Mouse (Mus musculus) lung, embryonic 16.5 days (tissue): Measurements from ENCODE around the gene Pcare. TPM values are rescaled to one million over a fixed set of nuclear protein-coding genes. Genes with fewer than 3 reads are reported as not detected.

Source experiments
- ATAC-seq: fragments of 200-750 bp; cut with Nextera tagmentation; 2 replicates; pipeline ENCODE4 v1.8.0; 2017; ENCODE audit warnings: low read depth, mild to moderate bottlenecking, moderate library complexity
- H3K27ac ChIP-seq: fragments of 300-500 bp; sonication (generic); 2 replicates; pipeline ENCODE4 v1.5.1; 2014; ENCODE audit warnings: mild to moderate bottlenecking, control low read depth, low read length
- H3K27me3 ChIP-seq: fragments of 300-500 bp; sonication (generic); 2 replicates; pipeline ENCODE4 v1.6.1; 2014; ENCODE audit warnings: low read depth, low read length, mixed read lengths; ENCODE audit not compliant: control insufficient read depth, insufficient read depth
- H3K36me3 ChIP-seq: fragments of 300-500 bp; sonication (generic); 2 replicates; pipeline ENCODE4 v1.6.1; 2014; ENCODE audit warnings: low read length; ENCODE audit not compliant: control insufficient read depth, insufficient read depth
- H3K4me1 ChIP-seq: fragments of 300-500 bp; sonication (generic); replicated peaks from 2 replicates; pipeline ENCODE4 v1.6.1; 2014; ENCODE audit warnings: low read length, mixed read lengths; ENCODE audit not compliant: control insufficient read depth, insufficient read depth
- H3K4me2 ChIP-seq: fragments of 300-500 bp; sonication (generic); 2 replicates; pipeline ENCODE4 v1.6.1; 2014; ENCODE audit warnings: low read depth, low read length, control low read depth
- H3K4me3 ChIP-seq: fragments of 300-500 bp; sonication (generic); 2 replicates; pipeline ENCODE4 v1.5.1; 2014; ENCODE audit warnings: mild to moderate bottlenecking, low read length, control low read depth
- H3K9ac ChIP-seq: fragments of 300-500 bp; sonication (generic); 2 replicates; pipeline ENCODE4 v1.6.1; 2014; ENCODE audit warnings: low read length, control low read depth
- H3K9me3 ChIP-seq: fragments of 300-500 bp; sonication (generic); 2 replicates; pipeline ENCODE4 v1.6.1; 2016; ENCODE audit warnings: low read length; ENCODE audit not compliant: control insufficient read depth
- WGBS: fragments of 180-500 bp; shearing (Covaris S2); extraction: QIAGEN DNeasy Blood & Tissue Kit; methylation state at CpG from one replicate; pipeline ENCODE4 v1.1.7; 2014; 5-methylcytosine and 5-hydroxymethylcytosine counted together
- polyA plus RNA-seq: library from polyadenylated mRNA; unstranded; fragments of >200 nt; fragmentation: Nextera tagmentation; extraction: Ambion mirVana; gene quantifications from 2 replicates; pipeline ENCODE4 v1.2.1, GENCODE M21; 2015

The Pcare gene
- polyA plus RNA-seq, 1 experiment from 2014 or later = not detected

DNA sequence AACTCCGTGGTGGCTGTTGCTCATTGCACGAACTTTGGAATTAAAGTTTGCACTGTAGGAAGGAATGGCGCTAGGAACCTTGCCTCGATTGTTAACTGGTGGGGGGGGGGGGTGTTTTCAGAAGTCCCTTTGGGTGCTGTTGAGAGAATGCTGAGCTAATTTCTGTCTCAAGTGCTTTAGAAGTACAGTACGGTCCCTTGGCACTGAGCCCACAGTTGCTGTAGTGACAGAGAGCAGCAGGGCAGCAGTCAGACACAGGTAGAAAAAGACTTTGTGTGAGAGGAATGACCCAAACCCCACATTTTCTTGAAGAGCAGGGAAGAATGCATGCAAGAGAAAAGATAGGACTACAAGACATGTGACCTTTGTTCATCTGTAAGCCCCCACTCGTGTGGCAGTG lies 40.4 kb downstream of the Pcare start:
- H3K27ac ChIP-seq = no peak overlapping the region
- H3K36me3 ChIP-seq = no peaks in the 10 kb centered on the region
- peak; percentile 68; the same call in 1 of the 2 replicates for ATAC-seq
- 40% methylated on average over 6 of the region's 6 CpGs for WGBS
- H3K4me1 ChIP-seq = peaks cover 7% of the 10 kb centered on the region; the same call in 1 of the 2 replicates
- H3K27me3 ChIP-seq = no peaks in the 10 kb centered on the region
- H3K4me2 ChIP-seq = no peak overlapping the region
- H3K9me3 ChIP-seq = no peaks in the 10 kb centered on the region
- H3K9ac ChIP-seq = no peak overlapping the region
- no peak overlapping the region for H3K4me3 ChIP-seq

DNA sequence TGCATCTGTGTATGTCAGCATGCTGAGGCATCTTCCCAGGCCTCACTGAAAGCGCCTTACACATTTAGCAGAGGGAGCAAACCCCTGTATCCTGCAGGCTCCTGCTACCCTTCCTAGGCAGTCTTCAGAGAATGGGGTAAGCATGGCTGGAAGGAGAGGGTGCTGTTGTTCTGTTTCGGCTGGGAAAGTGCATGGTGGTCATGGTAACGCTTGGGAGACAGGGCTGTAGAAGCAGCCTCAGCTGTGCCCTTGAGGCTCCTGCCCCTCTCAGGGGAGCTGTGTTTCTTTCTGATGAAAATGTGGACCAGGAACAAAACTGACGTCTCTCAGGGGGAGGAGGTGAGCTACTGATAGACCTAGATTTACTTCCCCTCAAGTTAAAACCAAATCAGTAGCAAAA lies 45.0 kb downstream of the Pcare start:
- Histone ChIP-seq H3K4me3 (no peak overlapping the region), H3K36me3 (no peaks in the 10 kb centered on the region), H3K27me3 (no peaks in the 10 kb centered on the region), H3K4me1 (peaks cover 7% of the 10 kb centered on the region; the same call in 1 of the 2 replicates), H3K9me3 (0 out of 2 replicates have a peak, but pooled peaks cover 4% of the 10 kb centered on the region), H3K27ac (no peak overlapping the region), H3K9ac (no peak overlapping the region), H3K4me2 (no peak overlapping the region)
- no peak for ATAC-seq
- WGBS = 54% methylated on average over 4 of the region's 4 CpGs

DNA sequence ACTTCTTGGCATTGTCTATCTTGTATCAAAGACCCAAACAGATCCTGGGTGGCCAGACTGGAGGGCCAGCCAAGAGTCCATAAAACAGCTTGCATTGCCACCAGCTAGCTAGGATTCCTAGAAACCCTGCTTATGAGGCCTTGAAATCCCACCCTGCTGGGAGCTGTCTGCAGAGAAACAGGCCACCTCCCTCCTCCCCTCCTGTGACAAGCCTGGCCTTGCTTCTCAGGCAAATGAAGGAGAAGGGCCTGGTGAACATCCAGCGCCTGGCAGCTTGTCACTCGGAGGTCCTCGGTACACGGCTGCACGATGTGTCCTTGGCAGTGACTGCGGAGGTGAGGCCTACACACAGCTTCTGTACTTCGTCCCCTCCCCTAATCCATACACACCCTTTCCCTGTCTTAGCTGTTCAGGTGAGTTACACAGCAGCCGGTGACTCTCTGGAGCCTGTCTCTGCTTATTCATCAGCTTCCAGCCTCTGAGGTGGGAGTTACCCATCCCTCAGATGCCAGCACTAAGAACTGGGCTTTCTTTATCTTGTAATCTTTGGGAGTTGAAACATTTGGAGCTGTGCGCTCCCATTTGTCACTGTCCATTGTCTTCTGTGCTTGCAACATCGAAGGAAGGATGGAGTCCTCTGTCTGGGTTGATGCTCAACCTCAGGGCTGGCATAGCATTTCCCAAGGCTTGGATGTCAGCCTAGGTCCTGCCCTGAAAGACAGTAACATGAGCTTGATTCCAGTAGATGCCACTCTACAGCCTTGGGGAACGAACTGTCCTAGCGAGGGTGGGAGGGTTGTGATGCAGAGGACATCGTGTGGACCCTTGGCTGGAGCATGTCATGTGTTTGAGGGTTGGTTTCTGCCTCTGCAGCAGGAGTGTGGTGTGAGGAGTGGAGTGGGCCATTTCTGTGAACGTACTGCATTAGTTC lies 46.9 kb downstream of the Pcare start:
- Histone ChIP-seq H3K9ac (no peak overlapping the region), H3K4me3 (no peak overlapping the region), H3K9me3 (0 out of 2 replicates have a peak, but pooled peaks cover 4% of the 10 kb centered on the region), H3K27ac (no peak overlapping the region), H3K4me2 (no peak overlapping the region), H3K4me1 (no peaks in the 10 kb centered on the region), H3K27me3 (no peaks in the 10 kb centered on the region), H3K36me3 (no peaks in the 10 kb centered on the region)
- 81% methylated on average over 14 of the region's 14 CpGs for WGBS
- peak; percentile 59 for ATAC-seq

DNA sequence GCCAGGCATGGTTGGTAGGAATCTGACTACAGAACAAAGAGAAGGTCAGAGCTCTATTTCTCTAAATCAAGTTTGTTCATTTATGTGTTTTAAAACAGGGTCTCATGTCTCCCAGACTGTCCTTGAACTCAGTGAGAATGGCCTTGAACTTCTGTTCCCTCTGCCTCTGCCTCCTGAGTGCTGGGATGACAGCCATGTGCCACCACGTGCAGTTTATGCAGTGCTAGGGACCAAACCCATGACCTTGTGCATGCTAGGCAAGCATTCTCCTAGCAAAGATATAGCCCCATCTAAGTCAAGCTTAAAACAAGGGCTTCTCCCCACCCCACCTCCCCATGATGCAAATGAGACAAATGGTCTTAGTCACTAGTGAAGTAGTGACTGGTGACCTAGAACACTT lies 47.6 kb downstream of the Pcare start:
- WGBS = 50% methylated on average over 1 of the region's 1 CpGs
- no peaks in the 10 kb centered on the region for H3K4me1 ChIP-seq
- H3K27ac ChIP-seq = no peak overlapping the region
- no peak; the same call in 1 of the 2 replicates for ATAC-seq
- H3K36me3 ChIP-seq = no peaks in the 10 kb centered on the region
- H3K27me3 ChIP-seq = no peaks in the 10 kb centered on the region
- H3K4me3 ChIP-seq = no peak overlapping the region
- H3K9me3 ChIP-seq = 0 out of 2 replicates have a peak, but pooled peaks cover 4% of the 10 kb centered on the region
- no peak overlapping the region for H3K4me2 ChIP-seq
- no peak overlapping the region for H3K9ac ChIP-seq

DNA sequence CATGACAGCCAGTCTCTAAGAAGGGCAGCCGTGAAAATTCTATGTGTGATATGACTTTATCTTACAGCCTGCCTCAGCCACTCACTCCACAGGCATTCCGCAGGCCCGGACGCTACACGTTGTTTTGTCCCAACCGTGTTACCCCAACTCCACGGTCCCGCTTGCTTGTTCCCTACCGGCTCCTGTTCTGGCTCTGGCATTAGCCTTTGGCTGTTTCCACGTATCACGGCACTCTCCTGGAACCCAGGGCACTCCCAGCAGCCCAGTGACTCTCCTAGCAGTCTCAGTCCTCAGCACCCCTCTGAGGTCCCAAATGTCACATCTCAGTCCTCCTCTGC lies 54.1 kb downstream of the Pcare start:
- Histone ChIP-seq H3K9me3 (no peaks in the 10 kb centered on the region), H3K27ac (no peak overlapping the region), H3K27me3 (no peaks in the 10 kb centered on the region), H3K9ac (no peak overlapping the region), H3K4me1 (0 out of 2 replicates have a peak, but pooled peaks cover 2% of the 10 kb centered on the region), H3K4me3 (no peak overlapping the region), H3K4me2 (no peak overlapping the region), H3K36me3 (no peaks in the 10 kb centered on the region)
- ATAC-seq = peak; percentile 66; the same call in 1 of the 2 replicates
- 39% methylated on average over 11 of the region's 11 CpGs for WGBS

DNA sequence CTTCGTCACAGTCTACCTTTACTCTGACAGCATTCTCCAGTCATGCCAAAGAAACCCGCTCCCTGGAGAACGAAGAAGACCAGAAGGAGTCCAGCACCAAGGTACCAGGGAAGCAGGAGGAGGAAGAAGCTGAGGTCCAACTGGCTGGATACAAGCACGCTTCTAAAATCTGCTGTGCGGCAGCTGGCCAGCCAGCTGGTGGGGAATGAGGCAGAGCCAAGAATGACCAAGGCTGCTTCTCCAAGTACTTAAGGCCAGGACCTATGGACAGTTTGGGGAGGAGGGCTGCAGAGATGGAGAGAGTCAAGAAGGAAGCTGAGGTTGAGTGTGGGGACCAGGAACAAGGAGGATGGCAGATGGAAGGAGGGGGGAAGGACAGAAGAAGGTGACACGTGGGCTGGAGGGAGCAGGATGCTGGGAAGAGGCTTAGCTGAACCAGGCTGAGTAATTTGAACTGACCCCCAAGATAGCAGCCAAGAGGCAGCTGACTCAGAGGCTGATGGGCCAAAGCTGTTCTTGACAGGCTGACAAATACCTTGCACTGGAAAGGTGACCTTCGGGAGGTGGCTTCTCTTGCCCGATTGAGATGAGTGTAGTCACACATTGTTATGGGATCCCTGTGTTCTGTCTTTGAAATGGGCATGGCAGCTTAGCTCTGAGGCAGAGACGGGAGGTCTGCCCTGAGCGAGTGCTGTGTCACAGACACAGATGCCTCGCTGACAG lies 54.6 kb downstream of the Pcare start:
- 58% methylated on average over 11 of the region's 11 CpGs for WGBS
- no peak overlapping the region for H3K27ac ChIP-seq
- no peaks in the 10 kb centered on the region for H3K27me3 ChIP-seq
- no peaks in the 10 kb centered on the region for H3K9me3 ChIP-seq
- 0 out of 2 replicates have a peak, but pooled peaks cover 2% of the 10 kb centered on the region for H3K4me1 ChIP-seq
- H3K4me3 ChIP-seq = no peak overlapping the region
- no peak overlapping the region for H3K4me2 ChIP-seq
- H3K36me3 ChIP-seq = no peaks in the 10 kb centered on the region
- peak; percentile 41 for ATAC-seq
- no peak overlapping the region for H3K9ac ChIP-seq

DNA sequence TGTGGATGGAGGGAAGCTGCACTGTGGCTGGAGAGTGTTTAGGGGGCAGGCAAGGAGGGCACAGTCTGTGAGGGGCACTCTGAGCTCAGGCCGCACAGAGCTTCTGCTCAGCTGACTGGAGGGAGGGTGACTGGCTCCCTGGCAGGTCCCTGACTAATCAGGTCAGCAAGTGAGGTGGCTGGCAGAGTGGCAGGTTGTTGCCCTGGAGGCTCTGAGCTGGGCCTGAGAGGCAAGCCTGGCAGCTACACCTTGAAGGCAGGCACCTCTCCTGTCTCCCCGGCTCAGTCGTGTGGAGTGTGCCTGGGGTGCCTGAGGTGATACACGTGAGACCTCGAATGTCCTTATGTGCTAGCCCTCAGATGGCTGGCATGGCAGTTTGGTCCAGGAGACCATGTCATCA lies 56.3 kb downstream of the Pcare start:
- Histone ChIP-seq H3K36me3 (no peaks in the 10 kb centered on the region), H3K27ac (no peak overlapping the region), H3K9me3 (no peaks in the 10 kb centered on the region), H3K4me1 (peaks cover 4% of the 10 kb centered on the region; the same call in 1 of the 2 replicates), H3K4me3 (no peak overlapping the region), H3K27me3 (no peaks in the 10 kb centered on the region), H3K4me2 (no peak overlapping the region), H3K9ac (no peak overlapping the region)
- 77% methylated on average over 5 of the region's 5 CpGs for WGBS
- no peak for ATAC-seq

DNA sequence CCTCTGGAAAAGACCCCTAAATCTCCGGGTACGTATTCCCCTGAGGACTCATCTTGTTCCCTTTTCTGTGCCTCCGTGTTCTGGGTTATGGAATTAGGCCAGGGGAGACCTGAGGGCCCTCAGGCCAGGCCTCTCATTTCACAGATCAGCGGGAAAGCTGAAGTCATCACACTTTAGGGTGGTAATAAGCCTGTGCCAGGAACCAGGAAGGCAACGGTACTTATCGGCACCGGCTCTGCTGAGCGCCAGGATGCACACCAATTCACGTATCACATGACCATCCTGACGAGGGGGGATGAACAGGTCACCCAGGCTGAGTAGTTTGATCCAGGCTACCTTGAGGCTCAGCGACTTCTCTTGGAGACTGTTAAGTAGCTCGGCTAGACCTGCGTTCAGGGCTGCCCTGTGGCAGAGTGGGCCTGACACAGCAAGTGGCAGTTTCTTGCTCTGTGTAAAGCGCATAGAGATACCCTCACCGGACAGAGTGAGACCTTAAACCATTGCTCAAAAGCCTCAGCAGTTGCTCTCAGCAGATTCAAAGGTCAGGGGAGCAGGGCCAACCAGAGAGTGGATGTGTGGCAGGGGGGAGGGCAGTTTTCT lies 56.9 kb downstream of the Pcare start:
- no peak for ATAC-seq
- WGBS = 74% methylated on average over 15 of the region's 15 CpGs
- no peak overlapping the region for H3K4me3 ChIP-seq
- H3K9me3 ChIP-seq = no peaks in the 10 kb centered on the region
- no peak overlapping the region for H3K27ac ChIP-seq
- peaks cover 7% of the 10 kb centered on the region; the same call in 1 of the 2 replicates for H3K4me1 ChIP-seq
- H3K36me3 ChIP-seq = no peaks in the 10 kb centered on the region
- no peaks in the 10 kb centered on the region for H3K27me3 ChIP-seq
- no peak overlapping the region for H3K4me2 ChIP-seq
- no peak overlapping the region for H3K9ac ChIP-seq

DNA sequence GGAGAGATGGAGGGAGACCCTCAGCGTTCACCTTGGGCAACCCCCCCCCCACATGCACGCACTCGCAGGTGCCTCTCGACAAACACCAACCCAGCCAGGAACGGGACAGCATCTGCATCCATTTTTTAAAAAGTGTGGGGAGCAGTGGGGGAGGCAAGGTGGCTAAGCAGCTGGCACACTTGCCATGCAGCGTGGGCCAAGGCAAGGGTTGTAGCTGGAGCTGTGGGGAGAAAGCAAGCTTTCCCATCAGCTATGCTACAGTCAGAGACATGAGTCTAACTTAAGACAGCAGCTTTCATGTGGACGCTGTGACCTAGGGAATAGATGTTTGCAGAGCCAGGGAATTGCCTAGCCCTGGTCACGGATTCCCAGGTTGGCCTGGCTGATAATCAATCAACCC lies 57.5 kb downstream of the Pcare start:
- Histone ChIP-seq H3K9ac (no peak overlapping the region), H3K4me2 (no peak overlapping the region), H3K4me3 (no peak overlapping the region), H3K27ac (no peak overlapping the region), H3K9me3 (no peaks in the 10 kb centered on the region), H3K27me3 (no peaks in the 10 kb centered on the region), H3K4me1 (peaks cover 11% of the 10 kb centered on the region), H3K36me3 (no peaks in the 10 kb centered on the region)
- 84% methylated on average over 8 of the region's 8 CpGs for WGBS
- ATAC-seq = no peak
